Mouse (Mus musculus) embryonic fibroblast, embryonic 13.5 days (primary cell): ENCODE measurements around the gene Map3k1. TPM values are rescaled to one million over a fixed set of nuclear protein-coding genes. Genes with fewer than 3 reads are reported as not detected.

Source experiments
- H3K27ac ChIP-seq: 2 replicates; pipeline ENCODE4 v1.5.1; 2012; ENCODE audit warnings: low read length, control low read depth, inconsistent platforms; ENCODE audit not compliant: insufficient read depth
- H3K4me1 ChIP-seq: 2 replicates; pipeline ENCODE4 v1.6.1; 2011; ENCODE audit warnings: low read length; ENCODE audit not compliant: control insufficient read depth, insufficient read depth
- H3K4me3 ChIP-seq: 2 replicates; pipeline ENCODE4 v1.5.1; 2011; ENCODE audit warnings: mild to moderate bottlenecking, control low read depth, low read length; ENCODE audit not compliant: insufficient read depth
- CTCF ChIP-seq: IDR thresholded peaks from 2 replicates; pipeline ENCODE4 v1.5.1; 2011; ENCODE audit warnings: mild to moderate bottlenecking, control low read depth, low read length, moderate library complexity, borderline replicate concordance; ENCODE audit not compliant: insufficient read depth
- POLR2A ChIP-seq: IDR thresholded peaks from 2 replicates; pipeline ENCODE4 v1.6.1; 2011; ENCODE audit warnings: low read depth, mild to moderate bottlenecking, control low read depth, low read length, moderate library complexity
- polyA plus RNA-seq: library from polyadenylated mRNA; stranded (reverse); fragments of >200 nt; gene quantifications from 2 replicates; pipeline ENCODE4 v1.2.4, GENCODE M21; 2011; ENCODE audit warnings: low read depth; ENCODE audit not compliant: missing spikeins, insufficient read length

Map3k1 gene
- polyA plus RNA-seq, 1 experiment, result 7.0 TPM

DNA sequence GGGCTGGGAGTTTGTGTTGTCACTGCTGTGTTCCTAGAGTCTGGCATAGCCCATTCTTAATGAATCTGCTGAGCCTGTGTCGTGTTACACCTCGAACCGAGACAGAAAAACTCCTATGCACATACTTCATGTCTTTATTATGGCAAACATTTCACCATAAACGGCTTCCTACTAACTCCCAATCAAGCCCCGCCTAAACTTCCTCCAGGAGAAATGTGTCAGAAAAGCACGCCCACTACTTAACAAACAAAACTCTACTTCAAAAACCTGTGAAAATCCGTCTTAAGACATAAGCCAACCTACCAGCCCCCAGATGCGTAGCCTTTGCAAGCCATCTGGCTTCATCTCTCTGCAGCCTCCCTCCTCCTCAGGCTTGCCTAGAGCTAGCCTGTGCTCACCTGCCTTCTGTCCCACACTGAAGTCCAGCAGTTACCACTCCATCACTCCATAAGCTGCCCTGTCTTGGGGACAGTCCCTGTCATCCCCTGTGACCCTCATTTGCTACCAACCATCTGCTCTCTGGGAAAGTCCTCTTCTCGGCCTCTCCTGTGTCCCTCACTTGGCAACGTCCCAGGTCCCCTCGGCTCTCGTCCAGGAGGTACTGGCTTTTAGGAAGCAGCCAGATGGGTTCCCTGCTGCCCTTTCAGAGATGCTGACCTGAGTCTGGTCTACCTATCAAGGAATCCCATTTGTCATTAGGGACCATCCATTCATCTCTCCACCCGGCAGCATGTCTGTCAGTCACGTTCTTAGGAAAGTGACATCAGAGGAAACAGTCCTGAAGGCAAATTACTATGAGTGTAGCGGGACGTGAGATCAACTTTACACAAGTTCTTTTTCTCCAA lies 16.4 kb downstream of the Map3k1 start:
- Histone ChIP-seq H3K4me3 (no peak overlapping the region), H3K27ac (no peak overlapping the region), H3K4me1 (peaks cover under 1% of the 10 kb centered on the region; the same call in 1 of the 2 replicates)
- TF ChIP-seq CTCF (no peak), POLR2A (no peak)

DNA sequence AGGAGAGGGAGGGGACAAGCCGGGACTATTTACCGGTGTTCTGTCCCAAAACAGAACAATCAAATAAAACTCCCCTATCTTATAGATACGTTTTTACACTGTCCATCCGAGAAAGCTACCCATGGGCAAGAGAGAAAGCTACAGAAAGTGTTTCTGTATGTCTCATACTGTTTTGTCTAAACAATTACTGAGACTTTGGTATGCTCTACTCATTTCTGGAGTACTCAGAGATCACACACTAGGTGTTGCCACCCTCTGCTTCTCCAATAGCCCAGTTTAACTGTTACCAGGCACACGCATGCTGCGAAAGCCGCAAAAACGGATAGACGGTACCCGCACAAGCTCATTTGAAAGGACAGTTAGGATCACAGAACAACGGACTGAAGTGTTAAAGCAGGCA lies 17.2 kb downstream of the Map3k1 start:
- no peak for TF ChIP-seq CTCF
- no peak for TF ChIP-seq POLR2A
- no peak overlapping the region for H3K27ac ChIP-seq
- H3K4me1 ChIP-seq, result no peaks in the 10 kb centered on the region; the same call in 1 of the 2 replicates

DNA sequence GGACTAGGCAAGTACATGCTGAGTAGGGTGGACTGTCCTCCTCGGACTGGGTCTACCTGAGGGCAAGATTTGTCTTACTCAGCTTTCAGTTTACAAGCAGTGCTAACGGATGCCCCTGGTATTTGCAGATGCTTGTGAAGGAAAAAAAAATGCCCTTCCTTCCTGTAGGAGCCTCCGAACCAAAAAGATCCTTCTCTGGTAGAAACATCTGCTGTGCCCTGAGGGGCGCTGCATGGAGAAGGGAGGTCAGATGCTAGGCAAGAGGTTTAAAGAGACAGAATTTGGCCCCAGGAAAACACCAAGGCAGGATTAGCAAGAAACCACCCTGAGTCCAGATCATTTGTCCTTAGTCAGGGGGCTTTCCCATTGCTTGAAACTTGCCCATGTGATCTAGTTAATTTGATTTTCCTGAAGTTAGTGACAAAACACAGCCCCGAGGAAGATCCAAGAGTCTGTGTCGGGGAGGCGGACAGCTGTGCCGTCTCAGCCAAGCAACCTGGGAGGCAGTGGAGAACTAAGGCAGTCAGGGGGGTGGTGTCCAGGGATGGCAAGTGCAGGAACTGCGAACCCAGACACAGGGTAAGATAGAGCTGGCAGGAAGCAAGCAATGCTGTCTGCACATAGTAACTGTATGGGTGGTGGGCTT lies 19.2 kb downstream of the Map3k1 start:
- Histone ChIP-seq H3K4me1 (no peaks in the 10 kb centered on the region; the same call in 1 of the 2 replicates), H3K27ac (no peak overlapping the region), H3K4me3 (no peak overlapping the region)
- TF ChIP-seq POLR2A, result no peak
- TF ChIP-seq CTCF, result no peak

More for the DNA sequence above, 17.2 kb downstream of the Map3k1 start:
- H3K4me3 ChIP-seq, result no peak overlapping the region

DNA sequence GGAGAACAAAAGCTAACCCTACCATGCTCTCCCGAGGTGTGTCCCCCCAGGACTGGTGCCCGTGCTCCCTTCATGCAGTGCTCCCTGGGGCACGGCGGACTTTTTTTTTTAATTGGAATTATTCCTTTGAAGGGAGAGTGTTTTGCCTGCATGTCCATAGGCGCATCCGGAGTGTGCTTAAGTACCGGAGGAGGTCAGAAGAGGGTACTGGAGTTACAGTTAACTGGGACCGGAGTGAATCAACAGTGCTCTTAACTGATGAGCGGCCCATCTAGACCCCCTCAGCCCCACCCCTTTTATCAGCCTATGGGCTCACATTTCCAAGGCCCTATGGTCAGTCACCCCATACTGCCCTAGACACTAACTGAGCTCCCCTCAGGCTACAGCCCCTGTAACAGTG lies 19.9 kb downstream of the Map3k1 start:
- no peak for TF ChIP-seq CTCF
- no peak for TF ChIP-seq POLR2A
- no peak overlapping the region for H3K27ac ChIP-seq
- no peaks in the 10 kb centered on the region; the same call in 1 of the 2 replicates for H3K4me1 ChIP-seq
- H3K4me3 ChIP-seq, result no peak overlapping the region

DNA sequence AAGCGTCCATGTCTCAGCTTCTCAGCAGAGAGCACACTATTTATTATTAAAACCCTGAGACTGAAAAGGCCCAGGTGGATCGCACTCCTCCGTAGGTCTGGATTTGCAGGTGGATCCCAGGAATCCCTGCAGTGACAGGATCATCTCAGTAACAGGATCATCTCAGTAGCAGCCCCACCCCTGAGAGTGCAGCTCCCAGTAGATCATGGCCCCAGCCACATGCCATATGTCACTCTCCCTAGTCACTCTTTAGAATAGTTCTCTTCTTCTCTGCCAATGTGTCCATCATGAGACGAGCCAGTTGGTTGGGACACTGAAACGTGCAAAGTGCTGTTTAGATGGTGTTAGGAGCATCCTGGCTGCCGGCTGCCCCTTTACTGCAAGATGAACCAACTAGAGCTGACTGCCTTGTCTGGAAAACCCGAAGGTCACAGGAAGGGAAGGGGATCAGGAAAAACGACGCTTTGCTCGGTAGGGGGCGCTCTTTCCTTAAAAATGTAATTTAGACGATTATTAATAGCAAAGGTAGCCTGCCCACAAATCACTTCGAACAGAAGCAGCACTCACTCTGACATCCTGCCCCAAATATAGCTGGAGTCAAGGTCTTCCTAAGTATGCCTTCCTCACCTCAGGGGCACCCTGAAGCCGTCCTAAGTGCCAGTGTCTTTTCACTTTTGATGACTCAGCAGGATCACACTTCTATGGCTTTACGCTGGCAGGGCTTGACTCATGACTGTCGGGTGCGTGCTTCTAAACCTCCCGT lies 20.8 kb downstream of the Map3k1 start:
- TF ChIP-seq POLR2A, result no peak
- peak; percentile 29; the same call in 1 of the 2 replicates for TF ChIP-seq CTCF
- Histone ChIP-seq H3K27ac (no peak overlapping the region), H3K4me1 (no peaks in the 10 kb centered on the region; the same call in 1 of the 2 replicates), H3K4me3 (no peak overlapping the region)

DNA sequence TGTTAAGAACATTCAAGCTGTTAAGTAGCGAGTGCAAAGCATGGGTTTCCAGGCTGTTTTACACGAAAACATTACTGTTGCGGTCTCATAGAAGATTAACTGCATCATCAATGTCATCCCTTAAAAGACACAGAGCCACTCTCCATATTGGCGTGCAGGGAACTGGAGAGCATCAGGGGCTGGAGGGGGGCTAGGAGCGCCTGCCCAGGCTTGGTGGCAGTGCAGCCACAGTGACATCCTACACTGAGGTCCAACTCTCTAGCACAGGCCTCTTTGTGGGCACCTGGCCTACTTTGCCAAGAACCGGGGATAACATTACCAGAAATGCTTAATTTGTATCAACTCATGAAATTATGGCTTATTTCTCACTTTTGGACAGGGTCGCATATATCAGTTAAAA lies 22.2 kb downstream of the Map3k1 start:
- Histone ChIP-seq H3K4me1 (no peaks in the 10 kb centered on the region), H3K4me3 (no peak overlapping the region), H3K27ac (no peak overlapping the region)
- TF ChIP-seq CTCF, result no peak
- no peak for TF ChIP-seq POLR2A

DNA sequence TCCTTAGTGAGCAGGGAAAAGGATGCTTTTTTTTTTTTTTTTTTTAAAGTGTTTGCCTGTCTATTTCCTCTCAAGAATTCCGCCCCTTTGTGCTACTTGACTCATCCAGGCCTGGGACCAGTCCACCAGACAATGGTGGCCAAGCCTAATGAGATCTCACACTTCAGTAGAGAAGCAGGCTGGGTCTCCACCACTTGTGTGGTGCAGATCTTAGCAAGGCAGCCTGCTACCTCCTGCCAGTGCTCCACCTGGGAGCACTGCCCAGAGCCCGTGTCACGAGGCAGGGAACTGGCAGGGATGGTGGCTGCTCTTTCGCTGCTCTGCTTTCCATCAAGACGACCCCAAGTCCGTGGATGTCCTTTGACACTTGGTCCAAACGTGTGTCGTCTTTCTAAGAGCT lies 25.3 kb downstream of the Map3k1 start:
- H3K4me1 ChIP-seq, result no peaks in the 10 kb centered on the region
- no peak overlapping the region for H3K27ac ChIP-seq
- H3K4me3 ChIP-seq, result no peak overlapping the region
- TF ChIP-seq POLR2A, result no peak
- TF ChIP-seq CTCF, result no peak

DNA sequence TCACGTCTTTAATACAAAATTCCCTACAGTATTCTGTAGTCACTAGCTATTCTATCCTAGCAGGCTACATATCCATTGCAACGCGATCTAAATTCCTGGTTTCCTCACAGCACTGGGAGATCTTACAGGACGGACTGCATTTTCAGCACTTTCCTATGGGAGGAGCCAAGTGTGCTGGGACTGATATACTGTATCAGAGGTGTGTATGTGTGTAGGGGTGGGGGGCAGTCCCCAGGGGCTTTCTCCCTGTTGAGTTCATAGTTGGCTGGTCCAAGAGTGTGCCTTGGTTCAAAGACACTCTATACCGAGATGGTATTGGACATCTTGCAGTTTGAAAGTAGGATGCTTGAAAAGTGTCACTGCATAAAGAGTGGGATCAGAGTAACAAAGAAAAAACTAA lies 29.3 kb downstream of the Map3k1 start:
- Histone ChIP-seq H3K27ac (no peak overlapping the region), H3K4me3 (no peak overlapping the region), H3K4me1 (no peaks in the 10 kb centered on the region)
- no peak for TF ChIP-seq CTCF

DNA sequence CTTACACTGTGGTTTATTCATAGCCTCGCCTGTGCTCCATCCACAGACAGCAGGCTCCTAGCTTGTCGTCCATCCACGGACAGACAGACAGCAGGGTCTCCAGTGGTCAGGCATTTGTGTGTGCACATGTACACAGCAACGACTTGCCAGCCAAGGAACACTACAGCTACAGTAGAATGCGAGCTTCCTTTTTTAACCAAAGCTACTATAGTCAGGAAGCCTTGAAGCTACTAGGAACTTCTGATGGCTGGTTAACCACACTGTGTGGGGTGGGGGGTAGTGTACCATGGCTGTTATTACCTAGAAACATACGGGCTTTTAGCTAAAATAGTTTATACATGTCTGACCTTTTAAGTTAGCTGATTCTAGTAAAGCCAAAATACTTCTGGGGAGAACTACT lies 30.2 kb downstream of the Map3k1 start:
- no peak overlapping the region for H3K4me3 ChIP-seq
- no peaks in the 10 kb centered on the region for H3K4me1 ChIP-seq
- H3K27ac ChIP-seq, result no peak overlapping the region
- TF ChIP-seq CTCF, result no peak
- no peak for TF ChIP-seq POLR2A

DNA sequence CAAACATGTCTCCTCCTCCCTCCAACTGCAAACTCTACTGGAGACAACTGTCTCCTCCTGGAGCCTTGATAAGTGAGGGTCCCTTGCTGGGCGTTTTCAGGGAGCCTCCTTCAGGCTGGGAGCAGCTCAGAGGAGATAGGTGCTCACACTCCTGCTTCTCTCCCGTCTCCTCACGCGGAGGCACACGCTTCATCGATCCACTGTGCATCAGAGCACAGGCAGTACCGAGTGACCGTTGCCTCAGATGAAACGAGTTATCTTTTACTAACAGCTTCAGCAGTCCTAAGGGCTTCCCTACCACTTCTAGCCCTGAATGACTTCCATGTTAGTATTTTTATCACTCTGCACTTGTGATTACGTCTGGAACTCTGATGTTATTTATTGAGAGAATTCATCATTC lies 30.9 kb downstream of the Map3k1 start:
- no peak overlapping the region for H3K27ac ChIP-seq
- TF ChIP-seq POLR2A (no peak), CTCF (no peak)
- H3K4me1 ChIP-seq, result no peaks in the 10 kb centered on the region
- no peak overlapping the region for H3K4me3 ChIP-seq

DNA sequence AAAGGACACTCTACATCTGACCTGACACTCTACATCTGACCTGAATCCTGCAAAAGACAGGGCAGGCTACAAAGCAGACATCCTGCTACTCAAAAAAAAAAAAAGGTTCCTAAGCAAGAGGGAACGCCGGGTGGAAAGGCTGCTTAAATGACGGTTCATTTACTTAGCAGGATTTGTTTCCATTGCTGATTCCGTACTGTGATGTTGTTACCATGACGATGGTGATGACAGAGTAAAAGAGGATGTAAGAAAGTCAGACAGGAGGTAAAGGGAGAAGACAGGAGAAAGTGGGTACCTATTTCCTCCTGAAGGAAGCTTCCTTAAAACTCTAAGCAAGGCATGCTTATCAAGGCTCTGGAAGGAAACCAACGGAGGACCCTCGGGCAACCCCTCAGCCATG lies 31.6 kb downstream of the Map3k1 start:
- no peak overlapping the region for H3K27ac ChIP-seq
- H3K4me1 ChIP-seq, result no peaks in the 10 kb centered on the region
- TF ChIP-seq CTCF (no peak), POLR2A (no peak)
- H3K4me3 ChIP-seq, result no peak overlapping the region
